Mouse (Mus musculus): Measurements from ENCODE around the gene Psmd13.
"Not testable (repeated sequence)": the region's sequence is repeated elsewhere in the genome, so short reads cannot be mapped to it uniquely, and the experiment has no call there.

Psmd13 gene

GRCm38 (mm10) chr7:140879355-140879754 is 2.4 kb upstream of the Psmd13 start:
- H3K36me3 ChIP-seq (ENCODE audit: control insufficient read depth, insufficient read depth, low read length, poor library complexity, severe bottlenecking) = no peaks in the 10 kb centered on the region; the same call in 1 of the 2 replicates
- no peaks in the 10 kb centered on the region for H3K27me3 ChIP-seq (ENCODE audit: control insufficient read depth, insufficient read depth, low read length, poor library complexity, severe bottlenecking)
- peak; percentile 39 for DNase-seq (ENCODE audit: low read depth, low spot score)

GRCm38 (mm10) chr7:140880419-140880818 is 1.3 kb upstream of the Psmd13 start:
- H3K36me3 ChIP-seq (ENCODE audit: control insufficient read depth, insufficient read depth, low read length, poor library complexity, severe bottlenecking) = no peaks in the 10 kb centered on the region
- DNase-seq (ENCODE audit: low read depth, low spot score) = no peak
- no peaks in the 10 kb centered on the region for H3K27me3 ChIP-seq (ENCODE audit: control insufficient read depth, insufficient read depth, low read length, poor library complexity, severe bottlenecking)

GRCm38 (mm10) chr7:140880865-140881515 is 778 bp upstream of the Psmd13 start:
- H3K36me3 ChIP-seq (ENCODE audit: control insufficient read depth, insufficient read depth, low read length, poor library complexity, severe bottlenecking) = no peaks in the 10 kb centered on the region
- DNase-seq (ENCODE audit: low read depth, low spot score) = peak; percentile 14
- no peaks in the 10 kb centered on the region for H3K27me3 ChIP-seq (ENCODE audit: control insufficient read depth, insufficient read depth, low read length, poor library complexity, severe bottlenecking)

- H3K36me3 ChIP-seq (ENCODE audit: control insufficient read depth, insufficient read depth, low read length, poor library complexity, severe bottlenecking) = no peaks in the 10 kb centered on the region
- no peaks in the 10 kb centered on the region for H3K27me3 ChIP-seq (ENCODE audit: control insufficient read depth, insufficient read depth, low read length, poor library complexity, severe bottlenecking)
- no peak for DNase-seq (ENCODE audit: low read depth, low spot score)
Measured at GRCm38 (mm10) chr7:140882469-140882803, 668 bp downstream of the Psmd13 start.

- H3K27me3 ChIP-seq (ENCODE audit: control insufficient read depth, insufficient read depth, low read length, poor library complexity, severe bottlenecking); H3K36me3 ChIP-seq (ENCODE audit: control insufficient read depth, insufficient read depth, low read length, poor library complexity, severe bottlenecking); DNase-seq (ENCODE audit: low read depth, low spot score): not testable (repeated sequence)
Measured at GRCm38 (mm10) chr7:140890636-140891035, 8.9 kb downstream of the Psmd13 start.

- H3K36me3 ChIP-seq (ENCODE audit: control insufficient read depth, insufficient read depth, low read length, poor library complexity, severe bottlenecking) = peaks cover 8% of the 10 kb centered on the region
- no peaks in the 10 kb centered on the region for H3K27me3 ChIP-seq (ENCODE audit: control insufficient read depth, insufficient read depth, low read length, poor library complexity, severe bottlenecking)
- no peak for DNase-seq (ENCODE audit: low read depth, low spot score)
Measured at GRCm38 (mm10) chr7:140894031-140894430, 12.3 kb downstream of the Psmd13 start.

- DNase-seq (ENCODE audit: low read depth, low spot score) = no peak
- Histone ChIP-seq H3K36me3 (ENCODE audit: control insufficient read depth, insufficient read depth, low read length, poor library complexity, severe bottlenecking) (peaks cover 7% of the 10 kb centered on the region), H3K27me3 (ENCODE audit: control insufficient read depth, insufficient read depth, low read length, poor library complexity, severe bottlenecking) (no peaks in the 10 kb centered on the region)
Measured at GRCm38 (mm10) chr7:140894611-140895010, 12.8 kb downstream of the Psmd13 start.

GRCm38 (mm10) chr7:140897863-140898262 is 16.1 kb downstream of the Psmd13 start:
- H3K36me3 ChIP-seq (ENCODE audit: control insufficient read depth, insufficient read depth, low read length, poor library complexity, severe bottlenecking) = peaks cover 4% of the 10 kb centered on the region; the same call in 1 of the 2 replicates
- no peaks in the 10 kb centered on the region for H3K27me3 ChIP-seq (ENCODE audit: control insufficient read depth, insufficient read depth, low read length, poor library complexity, severe bottlenecking)
- DNase-seq (ENCODE audit: low read depth, low spot score) = no peak

- DNase-seq (ENCODE audit: low read depth, low spot score) = no peak
- H3K27me3 ChIP-seq (ENCODE audit: control insufficient read depth, insufficient read depth, low read length, poor library complexity, severe bottlenecking) = no peaks in the 10 kb centered on the region
- H3K36me3 ChIP-seq (ENCODE audit: control insufficient read depth, insufficient read depth, low read length, poor library complexity, severe bottlenecking) = peaks cover 4% of the 10 kb centered on the region; the same call in 1 of the 2 replicates
Measured at GRCm38 (mm10) chr7:140899121-140899520, 17.4 kb downstream of the Psmd13 start.

- Histone ChIP-seq H3K36me3 (ENCODE audit: control insufficient read depth, insufficient read depth, low read length, poor library complexity, severe bottlenecking) (peaks cover 4% of the 10 kb centered on the region; the same call in 1 of the 2 replicates), H3K27me3 (ENCODE audit: control insufficient read depth, insufficient read depth, low read length, poor library complexity, severe bottlenecking) (no peaks in the 10 kb centered on the region)
- DNase-seq (ENCODE audit: low read depth, low spot score) = no peak
Measured at GRCm38 (mm10) chr7:140900220-140900619, 18.5 kb downstream of the Psmd13 start, which contains the start of gene Cox8b. Cox8b (minus strand) TSS chr7:140900446.

- DNase-seq (ENCODE audit: low read depth, low spot score) = no peak
- Histone ChIP-seq H3K36me3 (ENCODE audit: control insufficient read depth, insufficient read depth, low read length, poor library complexity, severe bottlenecking) (peaks cover 2% of the 10 kb centered on the region; the same call in 1 of the 2 replicates), H3K27me3 (ENCODE audit: control insufficient read depth, insufficient read depth, low read length, poor library complexity, severe bottlenecking) (no peaks in the 10 kb centered on the region)
Measured at GRCm38 (mm10) chr7:140902036-140902875, 20.5 kb downstream of the Psmd13 start.

- Histone ChIP-seq H3K27me3 (ENCODE audit: control insufficient read depth, insufficient read depth, low read length, poor library complexity, severe bottlenecking) (no peaks in the 10 kb centered on the region), H3K36me3 (ENCODE audit: control insufficient read depth, insufficient read depth, low read length, poor library complexity, severe bottlenecking) (peaks cover 2% of the 10 kb centered on the region; the same call in 1 of the 2 replicates)
- peak; percentile 82 for DNase-seq (ENCODE audit: low read depth, low spot score)
Measured at GRCm38 (mm10) chr7:140903212-140903611, 21.4 kb downstream of the Psmd13 start.

GRCm38 (mm10) chr7:140905642-140906081 is 23.9 kb downstream of the Psmd13 start:
- H3K36me3 ChIP-seq (ENCODE audit: control insufficient read depth, insufficient read depth, low read length, poor library complexity, severe bottlenecking) = no peaks in the 10 kb centered on the region
- no peaks in the 10 kb centered on the region for H3K27me3 ChIP-seq (ENCODE audit: control insufficient read depth, insufficient read depth, low read length, poor library complexity, severe bottlenecking)
- no peak for DNase-seq (ENCODE audit: low read depth, low spot score)

- no peaks in the 10 kb centered on the region for H3K36me3 ChIP-seq (ENCODE audit: control insufficient read depth, insufficient read depth, low read length, poor library complexity, severe bottlenecking)
- no peak for DNase-seq (ENCODE audit: low read depth, low spot score)
- H3K27me3 ChIP-seq (ENCODE audit: control insufficient read depth, insufficient read depth, low read length, poor library complexity, severe bottlenecking) = no peaks in the 10 kb centered on the region
Measured at GRCm38 (mm10) chr7:140907131-140907530, 25.4 kb downstream of the Psmd13 start.

GRCm38 (mm10) chr7:140907697-140908096 is 25.9 kb downstream of the Psmd13 start:
- DNase-seq (ENCODE audit: low read depth, low spot score) = no peak
- no peaks in the 10 kb centered on the region for H3K27me3 ChIP-seq (ENCODE audit: control insufficient read depth, insufficient read depth, low read length, poor library complexity, severe bottlenecking)
- no peaks in the 10 kb centered on the region for H3K36me3 ChIP-seq (ENCODE audit: control insufficient read depth, insufficient read depth, low read length, poor library complexity, severe bottlenecking)

All from splenic B cell, adult 2 months (primary cell).